Mouse (Mus musculus) embryonic facial prominence, embryonic 10.5 days (tissue): ENCODE data around the gene Cat. TPM values are rescaled to one million over a fixed set of nuclear protein-coding genes. Genes with fewer than 3 reads are reported as not detected.

Experiments
- DNase-seq: peaks from one replicate; pipeline ENCODE4 v3.0.0-alpha.2; 2017; ENCODE audit warnings: low spot score
- H3K27ac ChIP-seq: fragments of 300-500 bp; sonication (generic); replicated peaks from 2 replicates; pipeline ENCODE4 v1.5.1; 2016; ENCODE audit warnings: mild to moderate bottlenecking
- H3K27me3 ChIP-seq: fragments of 300-500 bp; sonication (generic); replicated peaks from 2 replicates; pipeline ENCODE4 v1.6.1; 2016; ENCODE audit warnings: low read depth, mild to moderate bottlenecking; ENCODE audit not compliant: poor library complexity, severe bottlenecking
- H3K36me3 ChIP-seq: fragments of 300-500 bp; sonication (generic); replicated peaks from 2 replicates; pipeline ENCODE4 v1.6.1; 2016; ENCODE audit warnings: mild to moderate bottlenecking, moderate library complexity
- H3K4me1 ChIP-seq: fragments of 300-500 bp; sonication (generic); 2 replicates; pipeline ENCODE4 v1.6.1; 2016
- H3K4me3 ChIP-seq: fragments of 300-500 bp; sonication (generic); 2 replicates; pipeline ENCODE4 v1.5.1; 2016; ENCODE audit warnings: mild to moderate bottlenecking, moderate library complexity
- H3K9me3 ChIP-seq: fragments of 300-500 bp; sonication (generic); 2 replicates; pipeline ENCODE4 v1.6.1; 2016; ENCODE audit warnings: mild to moderate bottlenecking
- WGBS: fragments of 180-500 bp; shearing (Covaris S2); methylation state at CpG from one replicate; pipeline ENCODE4 v1.1.7; 2016; 5-methylcytosine and 5-hydroxymethylcytosine counted together
- polyA plus RNA-seq: library from polyadenylated mRNA; unstranded; fragments of >200 nt; fragmentation: Nextera tagmentation; extraction: Ambion mirVana; gene quantifications from 2 replicates; pipeline ENCODE4 v1.2.1, GENCODE M21; 2016

Cat gene
- polyA plus RNA-seq, 1 experiment from 2014 or later: 85.6 TPM

DNA sequence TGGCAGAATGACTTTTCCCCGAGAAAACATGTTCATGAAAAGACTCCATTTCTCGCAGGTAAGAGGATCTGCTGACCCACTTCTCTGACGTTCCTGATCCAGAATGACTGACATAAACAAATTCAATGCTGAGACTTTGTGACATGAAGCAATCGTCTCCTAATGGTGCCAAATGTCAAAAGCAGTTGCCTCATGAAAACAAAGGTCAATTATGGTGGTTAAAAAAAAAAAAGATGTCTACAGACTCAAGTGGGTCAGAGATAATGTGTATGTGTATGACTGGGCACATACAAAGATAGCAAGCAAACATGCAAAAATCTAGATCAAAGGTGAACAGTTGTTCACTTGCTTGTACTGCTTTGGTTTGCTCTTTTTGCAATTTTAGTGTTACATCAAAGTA lies 8.9 kb upstream of the Cat start:
- Histone ChIP-seq H3K36me3 (no peaks in the 10 kb centered on the region), H3K27me3 (no peaks in the 10 kb centered on the region), H3K4me1 (peaks cover 6% of the 10 kb centered on the region), H3K27ac (no peak overlapping the region), H3K9me3 (no peaks in the 10 kb centered on the region), H3K4me3 (no peak overlapping the region)
- 72% methylated on average over 4 of the region's 4 CpGs for WGBS
- no peak for DNase-seq

DNA sequence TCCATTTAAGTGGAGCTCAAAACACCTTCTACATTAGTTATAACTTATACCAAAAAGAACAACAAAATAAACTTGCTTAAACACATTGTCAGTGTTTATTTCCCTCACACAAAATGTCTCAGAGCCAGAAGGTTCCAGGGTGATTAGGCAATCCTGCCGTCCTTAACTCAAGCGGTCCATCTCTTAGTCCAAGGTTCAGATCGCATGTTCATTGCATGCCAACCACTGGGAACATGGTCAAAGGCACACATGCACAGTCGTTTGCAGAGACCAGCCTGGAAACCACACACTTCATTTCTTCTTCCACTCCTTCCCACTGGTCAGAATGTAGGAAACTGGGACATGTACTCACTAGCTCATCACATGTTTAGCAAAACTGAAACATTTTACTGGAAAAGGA lies 7.6 kb upstream of the Cat start:
- peaks cover 6% of the 10 kb centered on the region for H3K4me1 ChIP-seq
- no peak for DNase-seq
- no peaks in the 10 kb centered on the region for H3K9me3 ChIP-seq
- no peaks in the 10 kb centered on the region for H3K27me3 ChIP-seq
- 88% methylated on average over 4 of the region's 4 CpGs for WGBS
- no peaks in the 10 kb centered on the region for H3K36me3 ChIP-seq
- H3K4me3 ChIP-seq: no peak overlapping the region
- H3K27ac ChIP-seq: no peak overlapping the region

DNA sequence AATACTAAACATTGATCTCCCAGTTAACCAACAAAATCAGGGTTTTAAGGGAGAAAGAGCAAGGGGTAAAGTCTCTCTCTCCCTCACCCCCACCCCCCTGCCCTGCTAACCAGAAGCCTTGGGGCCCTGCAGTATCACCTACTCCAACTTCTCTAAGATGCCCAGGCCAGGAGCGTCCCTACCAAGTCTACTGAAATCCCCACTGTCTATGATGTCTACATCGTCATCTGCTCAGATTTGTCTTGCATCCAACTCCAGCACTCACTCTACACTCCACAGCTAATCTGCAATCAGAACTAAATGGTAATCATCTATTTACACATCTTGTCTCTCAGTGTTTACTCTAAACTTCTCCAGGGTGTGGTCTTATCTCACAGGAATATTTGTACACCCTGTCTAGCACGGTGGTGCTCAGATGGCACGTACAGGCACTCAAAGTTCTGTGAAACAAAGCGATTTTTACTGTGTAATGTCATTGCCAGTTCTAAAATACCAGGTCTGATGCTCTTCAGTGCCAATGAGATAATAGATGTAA lies 907 bp downstream of the Cat start:
- Histone ChIP-seq H3K27ac (peak overlapping the region; percentile 94; the same call in 1 of the 2 replicates), H3K36me3 (peaks cover 2% of the 10 kb centered on the region; the same call in 1 of the 2 replicates), H3K27me3 (no peaks in the 10 kb centered on the region), H3K4me1 (peaks cover 24% of the 10 kb centered on the region), H3K9me3 (no peaks in the 10 kb centered on the region), H3K4me3 (peak overlapping the region; percentile 80)
- DNase-seq: no peak
- 48% methylated on average over 5 of the region's 5 CpGs for WGBS

DNA sequence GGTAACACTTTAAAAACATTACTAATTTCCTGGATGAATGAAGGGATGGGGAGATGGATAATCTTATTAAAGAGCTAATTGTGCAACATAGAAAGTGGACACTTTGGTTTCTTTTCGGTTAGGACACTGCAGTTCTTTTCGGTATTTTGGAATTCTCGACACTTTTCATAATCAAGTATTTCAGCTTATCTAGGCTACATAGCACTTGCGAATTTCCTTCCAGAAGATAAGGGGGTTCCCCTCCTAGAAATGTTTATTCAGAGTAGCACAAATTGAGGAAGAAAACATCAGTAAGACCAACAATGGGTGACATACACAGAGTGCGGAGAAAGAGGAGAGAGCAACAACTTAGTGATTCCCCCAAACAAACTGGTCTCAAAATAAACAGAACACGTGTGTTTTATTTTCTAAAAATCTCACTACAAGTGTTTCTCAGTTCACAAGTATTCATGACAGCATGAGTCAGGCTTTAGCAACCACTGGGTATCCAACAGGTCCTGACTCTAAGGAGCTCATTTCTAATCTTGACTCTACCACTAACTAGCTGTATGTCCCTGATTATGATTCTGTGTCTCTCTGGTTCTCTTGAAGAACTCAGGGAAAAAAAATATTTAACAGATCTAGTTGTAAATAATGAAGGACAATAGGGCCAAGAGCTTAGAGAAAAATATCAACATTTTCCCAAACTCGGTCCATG lies 1.5 kb downstream of the Cat start:
- no peaks in the 10 kb centered on the region for H3K27me3 ChIP-seq
- peaks cover 24% of the 10 kb centered on the region for H3K4me1 ChIP-seq
- DNase-seq: no peak
- H3K36me3 ChIP-seq: peaks cover 2% of the 10 kb centered on the region; the same call in 1 of the 2 replicates
- WGBS: 88% methylated on average over 7 of the region's 7 CpGs
- H3K9me3 ChIP-seq: no peaks in the 10 kb centered on the region
- no peak overlapping the region for H3K27ac ChIP-seq
- H3K4me3 ChIP-seq: peak overlapping the region; percentile 80

DNA sequence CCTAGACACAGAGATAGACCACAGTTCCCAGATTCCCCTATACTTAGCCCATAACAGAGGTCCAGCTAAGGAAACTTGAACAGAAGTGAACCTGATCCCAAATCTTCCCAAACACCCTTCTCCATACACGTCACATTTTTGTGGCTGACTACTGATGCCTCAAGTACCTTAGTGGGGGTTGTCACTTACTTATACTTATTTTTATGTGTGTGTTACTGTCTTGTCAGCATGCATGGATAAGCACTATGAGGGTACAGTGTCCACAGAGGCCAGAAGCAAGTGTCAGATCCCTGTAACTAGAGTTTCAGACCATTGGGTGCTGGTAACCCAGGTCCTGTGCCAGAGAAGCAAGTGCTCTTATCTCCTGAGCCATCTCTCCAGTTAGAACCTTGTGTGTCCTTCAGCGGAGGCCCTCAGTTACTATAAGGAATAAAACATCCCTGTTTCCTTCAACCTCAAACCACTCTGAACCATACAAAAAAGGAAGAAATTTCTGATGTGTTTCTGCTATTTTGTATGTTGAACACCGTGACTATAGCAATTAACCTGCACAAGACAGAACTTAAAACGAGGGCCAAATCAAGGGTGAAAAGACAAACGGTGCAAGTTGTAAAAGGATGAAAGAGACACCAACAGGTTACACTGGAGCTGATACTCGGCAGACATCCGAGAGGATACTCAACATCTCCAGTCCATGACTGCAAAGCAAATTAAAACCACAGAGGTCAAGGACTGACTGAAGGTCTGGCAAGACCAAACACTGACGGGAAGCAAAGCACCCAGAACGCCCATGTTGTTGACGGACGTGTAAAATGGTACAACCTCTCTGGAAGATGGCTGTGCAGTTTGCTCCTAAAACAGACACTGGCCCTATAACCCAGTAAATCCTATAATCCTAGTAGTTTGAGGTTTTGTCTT lies 3.4 kb downstream of the Cat start:
- WGBS: 88% methylated on average over 11 of the region's 11 CpGs
- H3K4me1 ChIP-seq: peaks cover 27% of the 10 kb centered on the region

DNA sequence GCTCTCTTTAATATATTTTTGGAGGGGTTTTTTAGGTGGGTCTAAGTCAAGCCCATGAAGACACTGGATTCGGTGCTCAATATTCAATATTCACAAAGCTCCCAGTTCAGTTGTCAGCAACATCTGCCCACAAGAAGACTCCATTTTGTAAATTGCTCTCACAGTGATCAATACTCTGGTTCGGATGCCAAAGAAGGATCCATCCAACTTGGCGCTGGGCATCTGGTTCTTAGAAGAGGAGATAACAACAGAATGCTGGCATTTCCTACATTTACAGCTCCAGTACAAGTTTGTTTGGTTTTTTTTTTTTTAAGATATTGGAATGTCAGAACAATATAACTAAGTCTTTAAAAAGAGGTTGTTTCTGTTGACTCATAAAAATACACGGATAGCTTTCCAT lies 4.1 kb downstream of the Cat start:
- no peaks in the 10 kb centered on the region for H3K27me3 ChIP-seq
- peaks cover 25% of the 10 kb centered on the region for H3K4me1 ChIP-seq
- peaks cover 6% of the 10 kb centered on the region for H3K36me3 ChIP-seq
- no peaks in the 10 kb centered on the region for H3K9me3 ChIP-seq
- no peak overlapping the region for H3K27ac ChIP-seq
- no peak overlapping the region for H3K4me3 ChIP-seq
- DNase-seq: no peak
- whole genome bisulfite sequencing: 92% methylated on average over 4 of the region's 4 CpGs

More for the DNA sequence above, 3.4 kb downstream of the Cat start:
- no peak for DNase-seq
- Histone ChIP-seq H3K36me3 (peaks cover 5% of the 10 kb centered on the region; the same call in 1 of the 2 replicates), H3K9me3 (no peaks in the 10 kb centered on the region), H3K27ac (no peak overlapping the region), H3K27me3 (no peaks in the 10 kb centered on the region), H3K4me3 (no peak overlapping the region)

DNA sequence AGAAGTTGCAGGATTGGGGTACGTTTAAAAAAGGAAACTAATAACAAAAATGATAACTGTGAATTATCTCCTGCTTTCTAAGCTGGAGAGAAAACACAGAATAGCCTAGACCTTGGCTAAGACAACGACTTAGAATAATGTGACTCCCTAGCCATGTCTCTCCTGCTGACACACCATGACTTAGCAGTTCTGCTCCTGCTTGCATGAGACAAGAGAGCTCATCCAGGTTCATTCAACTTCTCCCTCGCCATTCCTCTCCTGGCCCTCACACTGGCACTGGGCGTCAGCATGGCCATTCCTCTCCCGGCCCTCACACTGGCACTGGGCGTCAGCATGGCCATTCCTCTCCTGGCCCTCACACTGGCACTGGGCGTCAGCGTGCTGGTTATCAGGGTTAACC lies 4.7 kb downstream of the Cat start:
- Histone ChIP-seq H3K27me3 (no peaks in the 10 kb centered on the region), H3K9me3 (no peaks in the 10 kb centered on the region), H3K36me3 (peaks cover 13% of the 10 kb centered on the region), H3K27ac (0 out of 2 replicates have a peak overlapping the region, but pooled peaks have one; percentile 35), H3K4me1 (peaks cover 21% of the 10 kb centered on the region), H3K4me3 (no peak overlapping the region)
- no peak for DNase-seq
- WGBS: 90% methylated on average over 8 of the region's 8 CpGs

DNA sequence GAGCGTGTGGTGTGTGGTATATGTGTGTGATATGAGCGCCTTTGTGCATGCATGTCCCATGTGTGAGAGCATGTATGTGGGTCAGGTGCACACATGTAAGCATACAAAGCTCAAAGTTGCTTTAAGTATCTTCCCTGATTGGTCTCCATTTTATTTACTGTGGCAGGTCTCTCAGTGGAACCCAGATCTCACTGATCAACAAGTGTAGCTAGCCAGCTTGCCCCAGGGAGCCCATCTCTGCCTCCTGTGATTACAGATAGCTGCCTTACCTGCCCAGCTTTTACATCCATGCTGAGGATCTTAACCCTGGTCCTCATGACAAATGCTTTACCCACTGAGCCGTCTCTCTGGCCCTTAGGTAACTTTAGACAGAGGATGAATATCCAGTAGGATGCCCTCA lies 6.6 kb downstream of the Cat start:
- no peak for DNase-seq
- H3K9me3 ChIP-seq: no peaks in the 10 kb centered on the region
- no peaks in the 10 kb centered on the region for H3K27me3 ChIP-seq
- no peak overlapping the region for H3K27ac ChIP-seq
- H3K4me1 ChIP-seq: peaks cover 8% of the 10 kb centered on the region
- H3K4me3 ChIP-seq: no peak overlapping the region
- H3K36me3 ChIP-seq: peaks cover 32% of the 10 kb centered on the region
- 89% methylated on average over 3 of the region's 3 CpGs for WGBS

DNA sequence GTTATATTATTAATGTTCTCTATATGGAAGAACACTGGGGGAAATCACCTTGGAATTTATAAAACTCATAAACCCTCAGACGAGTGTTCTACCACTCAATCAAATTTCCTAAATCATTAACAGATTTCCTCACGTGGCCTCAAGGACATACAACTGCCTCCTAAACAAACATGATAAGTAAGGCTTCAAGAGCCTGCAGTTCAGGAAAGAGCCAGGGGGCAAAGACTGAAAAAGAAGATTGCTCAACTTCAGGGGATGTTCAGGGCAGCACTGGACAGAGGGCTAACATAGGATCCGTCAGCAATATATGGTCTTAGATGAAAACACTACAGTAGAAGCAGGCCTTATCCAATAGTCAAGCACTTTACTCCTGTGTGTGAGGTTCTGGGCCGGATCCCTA lies 7.5 kb downstream of the Cat start:
- DNase-seq: no peak
- H3K27ac ChIP-seq: no peak overlapping the region
- H3K9me3 ChIP-seq: no peaks in the 10 kb centered on the region
- H3K4me1 ChIP-seq: 0 out of 2 replicates have a peak, but pooled peaks cover 3% of the 10 kb centered on the region
- H3K36me3 ChIP-seq: peaks cover 40% of the 10 kb centered on the region
- no peaks in the 10 kb centered on the region for H3K27me3 ChIP-seq
- WGBS: 71% methylated on average over 4 of the region's 4 CpGs
- no peak overlapping the region for H3K4me3 ChIP-seq

DNA sequence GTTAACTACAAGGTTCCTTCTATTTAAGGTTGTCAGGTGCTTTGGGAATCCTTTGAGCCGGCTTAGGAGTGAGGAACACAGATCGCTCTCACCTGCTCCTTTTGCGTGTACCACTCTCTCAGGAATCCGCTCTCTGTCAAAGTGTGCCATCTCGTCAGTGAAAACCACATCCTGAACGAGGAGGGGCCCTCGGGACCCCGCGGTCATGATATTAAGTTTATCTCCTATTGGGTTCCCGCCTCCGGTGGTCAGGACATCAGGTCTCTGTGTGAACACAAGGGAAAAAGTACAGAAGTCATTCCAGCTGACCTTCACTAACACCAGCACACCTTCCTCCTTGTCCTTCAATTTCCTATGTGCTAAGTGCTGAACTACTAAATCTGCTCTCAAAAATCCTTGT lies 8.3 kb downstream of the Cat start:
- Histone ChIP-seq H3K27ac (no peak overlapping the region), H3K4me3 (no peak overlapping the region), H3K27me3 (no peaks in the 10 kb centered on the region), H3K36me3 (peaks cover 43% of the 10 kb centered on the region), H3K9me3 (no peaks in the 10 kb centered on the region), H3K4me1 (0 out of 2 replicates have a peak, but pooled peaks cover 3% of the 10 kb centered on the region)
- no peak for DNase-seq
- 90% methylated on average over 11 of the region's 11 CpGs for WGBS

DNA sequence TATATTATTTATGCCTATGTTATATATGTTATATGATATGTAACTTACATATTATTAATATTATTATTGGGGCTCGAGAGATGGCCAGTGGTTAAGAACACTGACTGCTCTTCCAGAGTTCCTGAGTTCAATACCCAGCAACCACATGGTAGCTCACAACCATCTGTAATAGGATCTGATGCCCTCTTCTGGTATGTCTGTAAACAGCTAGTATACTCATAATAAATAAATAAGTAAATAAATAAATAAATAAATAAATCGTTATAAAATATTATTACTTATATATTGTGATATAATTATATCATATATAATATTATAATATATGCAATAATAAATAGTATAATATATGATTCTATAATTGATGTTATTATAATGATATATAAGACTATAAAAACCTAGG lies 8.8 kb downstream of the Cat start:
- Histone ChIP-seq H3K4me1 (0 out of 2 replicates have a peak, but pooled peaks cover 3% of the 10 kb centered on the region), H3K36me3 (peaks cover 48% of the 10 kb centered on the region), H3K9me3 (no peaks in the 10 kb centered on the region), H3K4me3 (no peak overlapping the region), H3K27ac (no peak overlapping the region), H3K27me3 (no peaks in the 10 kb centered on the region)
- WGBS: 87% methylated on average over 2 of the region's 2 CpGs
- no peak for DNase-seq

DNA sequence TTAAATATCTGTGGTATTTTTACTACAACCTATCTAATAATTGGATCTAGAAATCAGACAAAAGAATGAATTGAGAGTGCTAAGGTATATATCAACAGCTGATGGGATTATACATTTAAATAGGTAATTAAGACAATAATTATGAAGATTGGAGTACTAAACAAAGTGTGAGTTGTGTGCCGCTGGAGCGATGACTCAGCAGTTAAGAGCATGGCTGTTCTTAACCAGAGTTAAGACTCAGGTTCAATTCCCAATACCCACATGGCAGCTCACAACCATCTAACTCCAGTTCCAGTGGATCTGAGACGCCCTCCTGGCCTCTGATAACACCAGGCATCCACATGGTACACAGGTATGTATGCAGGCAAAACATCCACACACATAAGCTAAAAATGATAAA lies 11.6 kb downstream of the Cat start:
- peaks cover 71% of the 10 kb centered on the region for H3K36me3 ChIP-seq
- no peak for DNase-seq
- 94% methylated on average over 3 of the region's 3 CpGs for WGBS

More for the DNA sequence above, 11.6 kb downstream of the Cat start:
- H3K27ac ChIP-seq: no peak overlapping the region
- H3K4me3 ChIP-seq: no peak overlapping the region
- no peaks in the 10 kb centered on the region for H3K9me3 ChIP-seq
- H3K4me1 ChIP-seq: 0 out of 2 replicates have a peak, but pooled peaks cover 3% of the 10 kb centered on the region
- no peaks in the 10 kb centered on the region for H3K27me3 ChIP-seq
